Mouse (Mus musculus) myocyte (in vitro differentiated cells): ENCODE measurements around the gene Lin37.

ENCODE experiments used
- POLR2A ChIP-seq: IDR thresholded peaks from one replicate; pipeline ENCODE4 v1.6.1; 2011; ENCODE audit warnings: low read depth, mild to moderate bottlenecking, control low read depth, moderate library complexity; ENCODE audit not compliant: insufficient read length
- POLR2AphosphoS2 ChIP-seq: IDR thresholded peaks from one replicate; pipeline ENCODE4 v1.6.1; 2011; ENCODE audit warnings: low read depth, control low read depth; ENCODE audit not compliant: insufficient read length

DNA sequence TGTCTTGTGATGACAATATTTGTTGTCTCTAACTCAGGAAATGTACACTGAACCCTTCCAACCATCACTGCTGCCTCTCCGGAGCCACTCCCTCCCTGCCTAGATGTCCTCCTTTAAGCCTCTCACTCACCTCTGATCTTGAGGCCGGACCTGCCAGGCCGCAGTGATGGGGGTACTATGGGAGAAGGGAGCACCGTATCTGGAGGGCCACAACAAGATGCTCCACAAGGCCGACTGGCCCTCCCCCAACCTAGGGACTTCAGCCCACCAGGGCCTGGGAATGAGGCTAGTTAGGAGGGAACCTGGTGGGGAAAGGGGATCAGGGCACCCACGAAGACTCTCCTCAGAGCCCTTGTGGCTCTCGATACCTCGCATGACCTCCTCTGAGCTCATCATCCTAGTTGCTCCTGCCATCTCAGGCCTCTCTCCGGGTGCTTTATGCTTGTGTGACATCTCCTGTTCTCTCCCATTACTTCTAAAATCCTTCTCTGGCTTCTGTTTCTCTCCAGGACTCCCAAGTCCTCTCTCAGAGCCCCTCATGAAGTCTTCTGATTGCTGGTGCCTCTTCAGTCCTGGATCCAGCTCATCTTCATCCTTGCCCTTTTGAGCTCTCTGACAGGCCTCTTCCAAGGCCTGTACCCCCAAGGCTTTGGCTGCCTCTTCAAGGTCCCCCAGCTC, 31.4 kb upstream of the Lin37 start:
- TF ChIP-seq POLR2A (no peak), POLR2AphosphoS2 (no peak)
